Mouse (Mus musculus) E14TG2a.4 (cell line): ENCODE results near the gene Gpr119.

Source experiments
- H3K27me3 ChIP-seq: 2 replicates; pipeline ENCODE4 v1.6.1; 2014; ENCODE audit warnings: low read length, control low read depth; ENCODE audit not compliant: insufficient read depth
- H3K36me3 ChIP-seq: 2 replicates; pipeline ENCODE4 v1.6.1; 2014; ENCODE audit warnings: low read length, control low read depth; ENCODE audit not compliant: insufficient read depth
- H3K4me1 ChIP-seq: replicated peaks from 2 replicates; pipeline ENCODE4 v1.6.1; 2014; ENCODE audit warnings: low read depth, low read length, control low read depth
- H3K4me3 ChIP-seq: replicated peaks from 2 replicates; pipeline ENCODE4 v1.5.1; 2014; ENCODE audit warnings: mild to moderate bottlenecking, low read length
- H3K9me3 ChIP-seq: 2 replicates; pipeline ENCODE4 v1.6.1; 2014; ENCODE audit warnings: low read length, control low read depth
- CTCF ChIP-seq: conservative IDR thresholded peaks from 2 replicates; pipeline ENCODE4 v1.5.1; 2014; ENCODE audit warnings: low read length
- NANOG ChIP-seq: IDR thresholded peaks from 2 replicates; pipeline ENCODE4 v1.6.1; 2014; ENCODE audit warnings: borderline replicate concordance, low read length, mixed read lengths
- POU5F1 ChIP-seq: IDR thresholded peaks from 2 replicates; pipeline ENCODE4 v1.6.1; 2014; ENCODE audit warnings: low read length, borderline replicate concordance

The Gpr119 gene

GRCm38 (mm10) chrX:48644122-48644521, 30.2 kb downstream of the Gpr119 start:
- H3K4me1 ChIP-seq, result no peaks in the 10 kb centered on the region
- peak; percentile 43 for TF ChIP-seq CTCF
- TF ChIP-seq POU5F1, result no peak
- H3K36me3 ChIP-seq, result no peaks in the 10 kb centered on the region
- no peak overlapping the region for H3K4me3 ChIP-seq
- no peaks in the 10 kb centered on the region for H3K9me3 ChIP-seq
- H3K27me3 ChIP-seq, result no peaks in the 10 kb centered on the region

- Histone ChIP-seq H3K27me3 (no peaks in the 10 kb centered on the region), H3K36me3 (no peaks in the 10 kb centered on the region), H3K4me1 (no peaks in the 10 kb centered on the region), H3K9me3 (no peaks in the 10 kb centered on the region), H3K4me3 (no peak overlapping the region)
- TF ChIP-seq NANOG (no peak), CTCF (peak; percentile 40), POU5F1 (no peak)
Measured at GRCm38 (mm10) chrX:48637032-48637431, 37.2 kb downstream of the Gpr119 start.

GRCm38 (mm10) chrX:48624054-48624420, 50.2 kb downstream of the Gpr119 start:
- no peaks in the 10 kb centered on the region for H3K27me3 ChIP-seq
- TF ChIP-seq NANOG, result no peak
- no peaks in the 10 kb centered on the region for H3K9me3 ChIP-seq
- H3K4me1 ChIP-seq, result peaks cover 7% of the 10 kb centered on the region; the same call in 1 of the 2 replicates
- H3K4me3 ChIP-seq, result peak overlapping the region; percentile 81
- H3K36me3 ChIP-seq, result no peaks in the 10 kb centered on the region

GRCm38 (mm10) chrX:48623379-48624053, 50.8 kb downstream of the Gpr119 start, which contains the start of gene Slc25a14:
TSS of gene Slc25a14 (plus strand) at chrX:48623413.
- Histone ChIP-seq H3K9me3 (no peaks in the 10 kb centered on the region), H3K36me3 (no peaks in the 10 kb centered on the region), H3K4me1 (peaks cover 7% of the 10 kb centered on the region; the same call in 1 of the 2 replicates), H3K27me3 (no peaks in the 10 kb centered on the region), H3K4me3 (peak within 1 kb of the TSS; percentile 81)
- TF ChIP-seq CTCF (no peak), POU5F1 (no peak), NANOG (no peak)

GRCm38 (mm10) chrX:48623049-48623378, 51.3 kb downstream of the Gpr119 start:
- TF ChIP-seq NANOG, result no peak
- Histone ChIP-seq H3K4me1 (peaks cover 7% of the 10 kb centered on the region; the same call in 1 of the 2 replicates), H3K4me3 (peak overlapping the region; percentile 81), H3K9me3 (no peaks in the 10 kb centered on the region), H3K36me3 (no peaks in the 10 kb centered on the region), H3K27me3 (no peaks in the 10 kb centered on the region)
